Mouse (Mus musculus) A20 (cell line): Measurements from ENCODE around the gene Eif4h.
"Not testable (repeated sequence)": the region's sequence is repeated elsewhere in the genome, so short reads cannot be mapped to it uniquely, and the experiment has no call there.

Experiments used
- DNase-seq: peaks from one replicate; pipeline ENCODE4 v3.0.0-alpha.2; 2011; ENCODE audit warnings: low read depth, low spot score

Gene Eif4h

DNA sequence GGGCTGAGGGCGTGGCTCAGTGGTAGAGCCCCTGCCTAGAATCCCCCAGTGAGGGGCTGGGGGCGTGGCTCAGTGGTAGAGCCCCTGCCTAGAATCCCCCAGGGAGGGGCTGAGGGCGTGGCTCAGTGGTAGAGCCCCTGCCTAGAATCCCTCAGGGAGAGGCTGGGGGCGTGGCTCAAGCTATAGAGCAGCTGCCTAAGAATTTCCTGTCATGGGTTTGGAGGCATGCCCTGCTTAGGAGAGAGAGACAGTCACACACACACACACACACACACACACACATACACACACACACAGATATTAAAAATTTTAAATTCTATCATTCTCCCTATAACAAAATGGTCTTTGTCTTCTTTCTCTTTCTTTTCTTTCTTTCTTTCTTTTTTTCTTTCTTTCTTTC lies 9.7 kb upstream of the Eif4h start:
- not testable (repeated sequence) for DNase-seq

DNA sequence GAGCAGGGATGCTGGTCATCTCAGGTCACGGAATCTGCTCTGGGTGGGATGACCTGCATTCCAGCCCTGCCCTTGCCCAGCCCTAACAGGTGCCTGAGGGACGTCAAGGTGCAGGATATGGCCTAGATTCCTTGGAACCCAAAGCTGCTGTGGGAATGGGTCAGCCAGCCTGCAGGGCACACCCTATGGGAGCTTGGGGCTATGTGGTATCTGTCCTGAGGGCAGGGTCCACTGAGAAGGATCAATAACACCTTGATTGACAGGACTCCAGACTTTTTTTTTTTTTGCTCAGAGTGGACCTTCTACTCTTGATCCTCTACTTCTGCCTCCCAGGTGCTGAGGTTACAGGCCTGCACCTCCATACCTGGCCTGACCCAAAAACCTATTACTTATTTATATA lies 8.1 kb upstream of the Eif4h start:
- no peak for DNase-seq

DNA sequence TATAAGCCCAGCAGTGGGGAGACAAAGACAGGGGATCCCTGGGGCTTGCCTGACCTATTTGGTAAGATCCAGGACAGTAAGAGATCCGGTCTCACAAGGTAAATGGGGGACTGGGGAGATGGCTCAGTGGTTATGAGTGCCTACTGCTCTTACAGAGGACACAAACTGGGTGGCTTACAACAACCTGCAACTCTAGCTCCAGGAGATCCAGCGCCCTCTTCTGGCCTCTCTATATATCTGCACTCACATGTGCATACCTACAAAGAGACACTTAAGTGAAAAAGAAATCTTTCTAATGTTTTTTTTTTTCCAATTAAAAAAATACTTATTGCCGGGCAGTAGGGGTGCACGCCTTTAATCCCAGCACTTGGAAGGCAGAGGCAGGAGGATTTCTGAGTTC lies 7.2 kb upstream of the Eif4h start:
- no peak for DNase-seq

- DNase-seq: no peak
Measured at GRCm38 (mm10) chr5:134644643-134645118, 5.4 kb upstream of the Eif4h start.

- DNase-seq: no peak
Measured at GRCm38 (mm10) chr5:134644121-134644520, 4.8 kb upstream of the Eif4h start.

GRCm38 (mm10) chr5:134640371-134640770 lies 1.1 kb upstream of the Eif4h start:
- DNase-seq: no peak

GRCm38 (mm10) chr5:134638461-134639268 lies 625 bp downstream of the Eif4h start:
- no peak for DNase-seq

GRCm38 (mm10) chr5:134637820-134638367 lies 1.4 kb downstream of the Eif4h start:
- DNase-seq: peak; percentile 35

GRCm38 (mm10) chr5:134632841-134633240 lies 6.4 kb downstream of the Eif4h start:
- no peak for DNase-seq

- no peak for DNase-seq
Measured at GRCm38 (mm10) chr5:134630835-134631234, 8.5 kb downstream of the Eif4h start.

DNA sequence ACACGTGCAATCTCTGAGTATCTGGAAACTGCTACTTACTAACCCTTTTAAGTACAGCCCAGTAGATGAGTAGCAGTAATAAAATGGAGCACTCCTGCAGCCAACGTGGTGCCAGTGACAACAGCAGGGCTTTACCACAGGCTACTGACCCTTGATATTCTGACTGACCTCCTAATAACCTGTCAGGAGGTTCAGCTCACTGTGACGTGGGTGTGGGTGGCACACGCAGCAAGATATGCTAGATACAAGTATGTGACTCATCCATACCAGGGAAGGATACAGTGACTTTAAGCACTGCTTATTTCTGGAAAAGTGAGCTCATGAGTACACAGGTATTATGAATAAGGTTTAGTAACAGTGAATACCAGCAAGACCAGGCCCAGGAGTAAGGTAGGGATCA lies 9.8 kb downstream of the Eif4h start:
- no peak for DNase-seq

- DNase-seq: no peak
Measured at GRCm38 (mm10) chr5:134622069-134622468, 17.2 kb downstream of the Eif4h start.

DNA sequence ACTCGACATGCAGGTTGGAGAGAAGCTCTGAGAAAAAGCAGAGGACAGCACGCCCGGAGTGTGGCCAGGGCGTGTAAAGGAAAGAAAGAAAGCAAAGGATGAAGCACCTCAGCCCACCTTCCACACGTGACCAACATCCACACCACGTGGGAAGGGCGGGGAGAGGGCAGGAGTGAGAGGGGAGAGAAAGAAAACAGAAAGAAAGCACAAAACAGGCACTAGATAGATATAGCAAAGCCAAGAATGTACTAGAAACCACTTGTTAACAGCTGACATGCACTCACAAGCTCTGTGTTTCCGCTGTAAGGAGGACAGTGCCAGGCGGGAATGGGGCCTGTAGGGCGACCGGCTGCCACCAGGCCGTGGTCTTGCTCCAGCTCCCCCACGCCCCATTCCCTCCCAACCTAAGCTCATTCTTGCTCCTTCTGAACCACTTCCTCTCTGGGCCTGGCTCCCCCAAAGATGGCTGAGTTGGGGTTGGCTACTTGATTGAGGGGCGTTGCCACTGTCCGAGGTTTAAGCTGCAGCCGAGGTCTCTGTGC lies 18.1 kb downstream of the Eif4h start:
- DNase-seq: no peak

DNA sequence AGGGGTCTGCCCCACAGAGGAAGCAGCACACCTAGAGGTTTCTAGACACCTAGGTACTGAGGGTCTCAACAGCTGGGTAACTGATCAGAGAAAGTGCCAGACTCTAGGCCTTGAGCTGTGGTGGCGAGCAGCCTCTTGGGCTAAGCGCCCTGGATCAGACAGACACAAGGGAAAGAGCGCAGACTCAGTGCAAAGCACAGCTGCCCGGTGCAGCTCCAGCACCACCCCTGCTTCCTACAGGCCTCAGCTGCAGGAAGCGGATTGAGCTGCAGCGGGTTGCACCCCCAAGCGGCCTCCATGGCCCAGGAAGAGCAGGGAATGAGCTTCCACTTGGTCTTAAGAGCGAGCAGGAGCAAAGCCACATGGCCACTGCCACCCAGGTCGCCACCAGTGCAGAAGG lies 18.8 kb downstream of the Eif4h start:
- DNase-seq: no peak

DNA sequence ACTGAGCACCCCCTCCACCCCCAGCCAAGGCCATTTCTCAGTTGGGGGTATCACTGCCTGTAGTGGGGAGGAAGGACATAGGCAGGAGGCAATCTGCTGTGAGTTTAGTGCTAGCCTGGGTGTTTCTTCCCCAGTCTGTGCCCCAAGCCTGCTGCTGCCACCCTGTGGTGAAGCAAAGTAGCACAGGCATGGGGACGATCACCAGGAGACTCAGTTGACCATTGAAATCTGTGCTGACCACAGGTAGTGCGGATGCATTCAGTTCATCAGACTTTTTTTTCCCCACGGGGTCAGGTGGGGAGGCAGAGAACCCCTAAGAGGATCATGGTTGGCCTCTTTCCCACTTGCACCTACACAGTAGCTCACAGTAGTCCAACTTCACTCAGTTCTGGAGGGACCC lies 22.2 kb downstream of the Eif4h start:
- peak; percentile 72 for DNase-seq

- peak; percentile 37 for DNase-seq
Measured at GRCm38 (mm10) chr5:134615780-134616179, 23.5 kb downstream of the Eif4h start.

DNA sequence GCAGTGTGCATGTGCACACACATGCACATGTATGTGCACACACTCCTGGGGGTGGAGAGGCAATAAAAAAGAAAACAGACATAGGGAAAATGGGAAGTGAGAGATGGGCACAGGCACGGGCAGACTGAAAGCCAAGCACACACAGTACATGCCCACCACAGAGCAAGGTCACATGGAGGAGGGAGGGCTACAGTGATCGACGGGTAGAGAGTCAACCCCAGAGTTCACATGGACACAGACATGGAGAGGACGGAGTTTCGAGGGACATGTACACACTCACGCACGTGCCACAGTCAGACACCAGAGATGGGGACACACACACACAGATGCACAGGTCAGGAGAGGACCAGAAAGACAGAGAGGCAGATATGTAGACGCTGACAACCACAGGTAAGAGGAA lies 23.9 kb downstream of the Eif4h start:
- DNase-seq: no peak

DNA sequence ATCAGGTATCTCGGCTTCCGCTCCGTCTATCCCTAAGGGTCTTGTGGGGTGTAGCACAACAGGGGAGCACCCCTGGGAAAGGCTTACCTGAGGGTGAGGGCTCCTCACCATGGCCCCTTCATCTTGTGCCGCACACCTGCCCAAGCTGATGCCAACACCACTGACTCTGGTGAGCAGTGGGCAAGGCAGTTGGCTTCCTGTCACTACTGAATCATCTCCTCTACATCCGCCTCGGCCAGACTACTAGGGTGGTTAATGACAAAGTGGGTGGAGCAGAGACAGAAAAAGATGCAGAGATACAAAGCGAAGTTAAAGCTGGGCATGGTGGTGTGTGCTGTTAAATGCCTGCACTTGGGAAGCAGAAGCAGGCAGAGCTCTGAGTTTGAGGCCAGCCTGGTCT lies 24.5 kb downstream of the Eif4h start, which contains the start of gene Lat2:
TSS of gene Lat2 (minus strand) at position 224 of the 400 bp plus-strand sequence.
- DNase-seq: peak; percentile 89

DNA sequence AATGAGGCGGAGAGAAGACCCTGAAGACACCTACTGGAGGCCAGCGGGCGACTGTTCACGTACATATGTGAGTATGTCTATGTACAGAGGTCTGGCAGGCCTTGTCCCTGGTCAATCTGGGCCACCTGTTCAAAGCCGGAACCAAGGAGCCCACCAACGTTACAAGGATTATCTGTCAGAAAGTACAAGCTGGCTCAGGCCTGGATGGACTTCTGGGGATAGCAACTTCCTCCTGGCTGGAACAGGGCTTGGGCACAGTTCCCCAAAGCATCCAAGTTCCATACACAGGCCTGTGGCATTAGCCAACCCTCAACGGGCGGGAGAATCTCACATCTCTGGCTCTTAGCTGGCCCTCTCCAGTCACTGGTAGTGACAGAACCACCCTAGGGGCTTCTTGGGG lies 25.0 kb downstream of the Eif4h start:
- DNase-seq: no peak

GRCm38 (mm10) chr5:134613727-134614126 lies 25.6 kb downstream of the Eif4h start:
- DNase-seq: peak; percentile 93

DNA sequence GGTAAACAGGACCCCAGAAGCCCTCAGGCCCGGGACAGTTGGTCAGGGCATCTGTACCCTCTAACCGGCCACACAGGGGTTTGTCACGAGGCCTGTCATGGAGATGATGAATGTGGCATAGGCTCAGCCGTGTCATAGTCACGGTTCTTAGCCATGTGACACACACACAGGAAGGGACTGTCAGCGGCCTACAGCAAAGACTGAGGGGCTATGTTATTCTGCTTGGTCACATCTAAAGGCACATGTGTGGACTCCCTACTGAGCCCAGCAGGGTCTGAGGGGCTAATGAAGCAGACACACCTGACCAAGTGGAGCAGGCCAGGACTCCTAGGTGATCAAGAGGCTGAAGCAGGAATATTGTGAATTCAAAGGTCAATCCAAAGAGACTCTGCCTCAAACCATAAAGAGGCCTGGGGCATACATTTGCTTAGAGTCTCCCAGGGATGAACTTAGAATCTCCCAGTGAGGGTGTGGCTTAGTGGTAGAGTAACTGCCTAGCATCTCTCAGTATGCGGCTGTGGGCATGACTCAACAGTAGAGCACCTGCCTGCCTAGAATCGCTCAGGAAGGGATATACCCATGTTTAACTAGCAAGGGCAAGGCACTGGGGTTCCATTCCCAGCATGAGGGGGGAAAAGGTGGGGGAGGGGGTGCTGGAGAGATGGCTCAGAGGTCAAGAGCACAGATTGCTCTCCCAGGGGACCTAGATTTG lies 27.3 kb downstream of the Eif4h start:
- DNase-seq: peak; percentile 85

DNA sequence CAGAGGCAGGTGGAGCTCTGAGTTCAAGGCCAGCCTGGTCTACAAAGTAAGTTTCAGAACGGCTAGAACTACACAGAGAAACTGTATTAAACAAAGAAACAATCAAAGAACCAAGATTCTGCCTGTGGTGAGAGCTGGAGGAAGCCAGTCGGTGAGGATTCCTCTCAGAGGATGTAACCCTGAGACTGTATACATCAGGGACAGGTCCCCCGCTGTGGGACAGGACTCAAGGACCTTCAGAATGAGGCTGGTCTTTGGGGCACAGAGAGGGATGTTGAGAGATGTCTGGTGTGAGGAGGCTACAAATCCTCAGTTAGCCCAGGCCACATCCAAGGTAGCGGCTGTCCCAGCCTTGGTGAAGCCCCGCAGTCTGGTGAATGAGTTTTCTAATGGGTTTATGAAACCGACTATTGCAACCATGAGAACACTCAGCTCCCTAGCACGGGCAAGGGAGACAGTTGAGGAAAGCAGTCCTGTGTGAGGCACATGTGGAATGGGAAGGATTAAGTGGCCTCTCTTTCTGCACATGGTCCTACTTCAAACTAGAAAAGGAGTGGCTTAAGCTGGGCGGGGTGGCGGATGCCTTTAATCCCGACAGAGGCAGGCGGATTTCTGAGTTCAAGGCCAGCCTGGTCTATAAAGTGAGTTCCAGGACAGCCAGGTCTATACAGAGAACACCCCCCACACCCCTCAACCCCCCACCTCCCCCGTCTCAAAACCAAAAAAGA lies 29.2 kb downstream of the Eif4h start:
- DNase-seq: no peak
